Mouse (Mus musculus) spleen, adult 2 months (tissue): ENCODE results near the gene Pde8b.

Experiments
- CTCF ChIP-seq: fragments of 200-500 bp; IDR thresholded peaks from 2 replicates; pipeline ENCODE4 v1.5.1; 2011; ENCODE audit warnings: mild to moderate bottlenecking, inconsistent platforms; ENCODE audit not compliant: insufficient read depth, insufficient read length, insufficient replicate concordance; ENCODE audit errors: extremely low read depth
- POLR2A ChIP-seq: fragments of 200-500 bp; IDR thresholded peaks from 2 replicates; pipeline ENCODE4 v1.6.1; 2011; ENCODE audit warnings: low read depth, low read length, inconsistent platforms

DNA sequence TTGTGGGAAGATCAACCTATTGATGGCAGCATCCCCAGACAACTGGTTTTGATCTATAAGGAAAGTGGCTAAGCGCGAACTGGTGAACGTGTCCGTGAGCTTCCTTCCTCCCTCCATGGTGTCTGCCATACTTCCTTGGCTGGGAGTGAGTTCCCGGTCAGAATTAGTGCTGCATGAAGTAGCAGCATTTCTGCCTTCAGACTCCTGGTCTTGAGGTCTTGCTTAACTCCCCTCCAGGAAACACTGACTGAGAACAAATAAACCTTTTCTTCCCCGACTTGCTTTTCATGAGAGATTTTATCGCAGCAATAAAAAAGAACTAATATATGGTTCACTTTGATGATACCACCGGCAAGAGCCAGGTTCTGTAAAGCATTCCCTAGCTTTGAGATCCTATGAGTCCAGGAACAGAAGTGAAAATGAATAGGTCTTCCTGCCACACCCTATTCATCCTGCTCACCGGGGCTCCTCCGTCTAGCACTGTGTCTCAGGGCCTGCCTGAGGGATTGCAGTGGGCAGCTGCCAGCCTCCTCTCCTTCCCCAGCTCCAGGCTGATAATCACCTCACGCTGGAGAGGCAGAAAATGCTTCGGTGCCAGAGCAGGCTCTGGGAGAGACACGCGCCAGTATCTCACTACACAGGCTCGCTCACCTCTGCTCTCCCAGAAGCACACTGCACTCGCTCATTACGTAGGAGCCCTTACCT lies 217.9 kb downstream of the Pde8b start:
- TF ChIP-seq POLR2A (no peak), CTCF (no peak)
